Mouse (Mus musculus) lung, embryonic 14.5 days (tissue): ENCODE data around the gene Ddx20. TPM values are rescaled to one million over a fixed set of nuclear protein-coding genes. Genes with fewer than 3 reads are reported as not detected.
A peak's percentile ranks its signal among the peaks of the same experiment; 100 is the strongest.

ENCODE experiments used
- ATAC-seq: fragments of 200-750 bp; cut with Nextera tagmentation; 2 replicates; pipeline ENCODE4 v1.8.0; 2017; ENCODE audit warnings: mild to moderate bottlenecking, moderate TSS enrichment, moderate library complexity; ENCODE audit not compliant: insufficient read depth
- DNase-seq: peaks from one replicate; pipeline ENCODE4 v3.0.0-alpha.2; 2015
- H3K27ac ChIP-seq: fragments of 300-500 bp; sonication (generic); 2 replicates; pipeline ENCODE4 v1.5.1; 2014; ENCODE audit warnings: low read depth, mild to moderate bottlenecking, moderate library complexity
- H3K27me3 ChIP-seq: fragments of 300-500 bp; sonication (generic); 2 replicates; pipeline ENCODE4 v1.6.1; 2014; ENCODE audit warnings: low read length, control low read depth; ENCODE audit not compliant: insufficient read depth
- H3K36me3 ChIP-seq: fragments of 300-500 bp; sonication (generic); 2 replicates; pipeline ENCODE4 v1.6.1; 2014; ENCODE audit warnings: control low read depth; ENCODE audit not compliant: insufficient read depth
- H3K4me1 ChIP-seq: fragments of 300-500 bp; sonication (generic); 2 replicates; pipeline ENCODE4 v1.6.1; 2014; ENCODE audit warnings: antibody characterized with exemption, control low read depth; ENCODE audit not compliant: insufficient read depth
- H3K4me2 ChIP-seq: fragments of 300-500 bp; sonication (generic); 2 replicates; pipeline ENCODE4 v1.6.1; 2014; ENCODE audit warnings: mild to moderate bottlenecking
- H3K4me3 ChIP-seq: fragments of 300-500 bp; sonication (generic); 2 replicates; pipeline ENCODE4 v1.5.1; 2014; ENCODE audit warnings: low read depth, low read length
- H3K9ac ChIP-seq: fragments of 300-500 bp; sonication (generic); 2 replicates; pipeline ENCODE4 v1.6.1; 2014
- H3K9me3 ChIP-seq: fragments of 300-500 bp; sonication (generic); 2 replicates; pipeline ENCODE4 v1.6.1; 2016; ENCODE audit warnings: low read depth, low read length, control low read depth
- CTCF ChIP-seq: IDR thresholded peaks from 2 replicates; pipeline ENCODE4 v1.5.1; 2016; ENCODE audit warnings: antibody characterized with exemption, low read depth
- WGBS: fragments of 180-500 bp; shearing (Covaris S2); extraction: QIAGEN DNeasy Blood & Tissue Kit; methylation state at CpG from one replicate; pipeline ENCODE4 v1.1.7; 2014; 5-methylcytosine and 5-hydroxymethylcytosine counted together
- polyA plus RNA-seq: library from polyadenylated mRNA; unstranded; fragments of >200 nt; fragmentation: Nextera tagmentation; extraction: Ambion mirVana; gene quantifications from 2 replicates; pipeline ENCODE4 v1.2.1, GENCODE M21; 2014

The Ddx20 gene
- polyA plus RNA-seq, 1 experiment from 2014 or later = 45.0 TPM

DNA sequence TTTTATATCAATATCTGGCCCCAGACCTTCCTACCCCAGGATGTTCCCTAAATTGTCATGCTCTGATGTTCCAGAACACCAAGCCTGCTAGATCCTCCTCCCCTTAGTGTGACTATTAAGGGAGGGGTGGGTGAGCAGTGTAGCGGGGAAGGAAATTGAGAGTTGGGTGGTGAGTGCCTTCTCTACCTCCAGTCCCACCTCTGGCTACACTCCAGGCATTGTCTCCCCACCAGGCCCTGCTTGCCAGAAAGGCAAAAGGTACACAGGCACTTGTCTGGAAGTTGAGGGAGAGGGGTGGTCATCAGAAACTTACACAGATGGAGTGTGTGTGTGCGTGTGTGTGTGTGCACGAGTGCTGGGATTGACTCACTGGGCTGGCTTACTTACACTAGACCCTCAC lies 35.1 kb upstream of the Ddx20 start:
- H3K27me3 ChIP-seq = no peaks in the 10 kb centered on the region
- TF ChIP-seq CTCF = no peak
- ATAC-seq (no peak), DNase-seq (no peak)
- H3K4me3 ChIP-seq = no peak overlapping the region
- H3K27ac ChIP-seq = no peak overlapping the region
- H3K4me1 ChIP-seq = no peaks in the 10 kb centered on the region
- peaks cover 5% of the 10 kb centered on the region; the same call in 1 of the 2 replicates for H3K36me3 ChIP-seq
- 82% methylated on average over 3 of the region's 3 CpGs for WGBS
- H3K9me3 ChIP-seq = no peaks in the 10 kb centered on the region
- no peak overlapping the region for H3K4me2 ChIP-seq
- H3K9ac ChIP-seq = no peak overlapping the region

DNA sequence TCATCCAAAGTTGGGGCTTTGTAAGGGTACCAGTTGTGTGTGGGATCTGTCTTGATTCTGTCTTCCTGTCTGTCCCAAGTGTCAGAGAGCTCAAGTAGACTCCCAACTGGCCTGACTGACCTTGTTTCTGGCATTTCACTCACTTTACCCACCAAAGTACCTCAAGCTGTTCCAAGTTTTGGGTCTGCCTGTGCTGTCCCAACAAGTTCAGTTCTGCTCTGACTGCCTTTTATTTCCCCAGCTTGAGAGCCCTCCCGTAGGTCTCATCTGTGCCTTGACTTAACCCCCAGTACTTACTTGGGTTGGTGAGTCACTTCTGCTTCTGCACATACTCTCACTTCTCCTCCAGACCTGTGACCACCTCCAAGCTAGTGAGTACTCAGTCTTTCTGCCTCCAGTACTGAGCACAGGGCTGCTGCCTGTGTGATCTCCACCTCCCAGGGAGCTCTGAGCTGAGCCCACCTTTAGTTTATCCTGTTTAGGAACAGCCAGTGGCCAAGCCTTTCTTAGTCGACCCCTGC lies 34.4 kb upstream of the Ddx20 start:
- DNase-seq = no peak
- no peak overlapping the region for H3K9ac ChIP-seq
- no peak overlapping the region for H3K4me2 ChIP-seq
- peaks cover 3% of the 10 kb centered on the region; the same call in 1 of the 2 replicates for H3K36me3 ChIP-seq
- no peak overlapping the region for H3K4me3 ChIP-seq
- H3K27me3 ChIP-seq = no peaks in the 10 kb centered on the region
- H3K4me1 ChIP-seq = no peaks in the 10 kb centered on the region
- TF ChIP-seq CTCF = no peak
- H3K9me3 ChIP-seq = no peaks in the 10 kb centered on the region
- no peak overlapping the region for H3K27ac ChIP-seq
- WGBS = 67% methylated on average over 2 of the region's 2 CpGs
- ATAC-seq = no peak

DNA sequence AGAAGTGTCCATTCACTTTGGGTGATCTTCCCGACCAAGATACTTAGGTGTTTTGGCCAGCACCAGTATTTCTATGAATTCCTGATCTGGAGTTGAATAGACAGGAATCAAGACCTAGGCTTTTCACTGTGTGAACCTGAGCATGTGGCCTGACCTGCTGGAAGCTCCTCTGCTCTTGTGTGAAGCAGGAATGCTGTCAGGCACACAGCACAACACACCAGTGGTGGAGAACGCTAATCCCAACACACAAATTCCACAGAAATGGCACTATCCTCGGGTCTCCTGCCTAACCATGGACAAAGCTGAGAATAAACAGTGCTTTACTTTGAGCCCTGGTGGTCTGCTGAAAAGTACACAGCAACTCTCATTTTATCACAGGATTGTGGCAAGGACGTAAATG lies 33.1 kb upstream of the Ddx20 start:
- Histone ChIP-seq H3K9me3 (no peaks in the 10 kb centered on the region), H3K4me3 (no peak overlapping the region), H3K4me1 (no peaks in the 10 kb centered on the region), H3K27ac (no peak overlapping the region), H3K36me3 (peaks cover 6% of the 10 kb centered on the region; the same call in 1 of the 2 replicates), H3K4me2 (no peak overlapping the region), H3K9ac (no peak overlapping the region), H3K27me3 (no peaks in the 10 kb centered on the region)
- DNase-seq = no peak
- WGBS = 54% methylated on average over 4 of the region's 4 CpGs
- no peak for ATAC-seq
- no peak for TF ChIP-seq CTCF

DNA sequence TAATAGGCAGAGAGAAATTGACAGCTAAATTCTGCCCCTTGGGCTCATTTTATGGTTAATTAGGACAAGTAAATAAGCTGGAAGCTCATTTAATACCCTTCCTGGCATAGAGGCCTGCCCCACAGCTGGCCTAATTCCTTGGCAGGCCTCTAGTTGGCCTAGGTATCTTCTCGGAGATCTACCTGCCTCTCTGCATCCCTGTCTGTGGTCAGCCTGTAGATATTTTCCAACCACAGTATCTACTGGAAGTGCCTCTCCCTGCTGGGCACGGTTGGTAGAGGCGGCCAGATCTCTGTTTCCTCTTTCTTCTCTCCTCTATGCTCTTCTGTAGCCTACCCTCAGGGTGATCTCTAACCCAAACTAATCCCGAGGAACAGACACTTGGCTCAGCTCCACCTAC lies 32.6 kb upstream of the Ddx20 start:
- ATAC-seq = no peak
- Histone ChIP-seq H3K4me3 (no peak overlapping the region), H3K4me1 (no peaks in the 10 kb centered on the region), H3K36me3 (0 out of 2 replicates have a peak, but pooled peaks cover 4% of the 10 kb centered on the region), H3K27ac (no peak overlapping the region), H3K27me3 (no peaks in the 10 kb centered on the region), H3K4me2 (no peak overlapping the region), H3K9me3 (no peaks in the 10 kb centered on the region), H3K9ac (no peak overlapping the region)
- 72% methylated on average over 4 of the region's 4 CpGs for WGBS
- no peak for DNase-seq
- TF ChIP-seq CTCF = no peak

DNA sequence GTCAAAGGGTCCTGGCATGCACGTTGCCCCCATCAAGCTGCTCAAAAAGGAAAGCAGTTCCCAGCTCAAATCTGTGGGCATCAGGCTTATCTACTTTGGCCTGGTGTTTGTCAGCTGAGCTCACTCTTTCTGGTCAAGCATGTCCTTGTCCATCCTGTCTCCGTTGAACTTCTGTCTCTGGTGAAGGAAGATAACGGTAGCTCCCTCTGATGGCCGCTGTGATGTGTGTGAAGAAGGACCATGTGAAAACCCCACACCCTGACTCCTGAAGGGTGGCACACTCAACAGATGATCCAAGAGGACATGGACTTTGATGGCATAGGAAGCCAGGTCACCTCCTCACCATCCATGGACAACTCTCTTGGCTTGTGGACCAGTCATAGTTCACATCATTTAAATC lies 31.4 kb upstream of the Ddx20 start:
- Histone ChIP-seq H3K9me3 (no peaks in the 10 kb centered on the region), H3K4me3 (no peak overlapping the region), H3K9ac (no peak overlapping the region), H3K36me3 (0 out of 2 replicates have a peak, but pooled peaks cover 4% of the 10 kb centered on the region), H3K27me3 (no peaks in the 10 kb centered on the region), H3K4me1 (peaks cover 5% of the 10 kb centered on the region; the same call in 1 of the 2 replicates), H3K27ac (no peak overlapping the region), H3K4me2 (no peak overlapping the region)
- WGBS = 28% methylated on average over 4 of the region's 4 CpGs
- DNase-seq (no peak), ATAC-seq (no peak)
- TF ChIP-seq CTCF = peak; percentile 16; the same call in 1 of the 2 replicates

DNA sequence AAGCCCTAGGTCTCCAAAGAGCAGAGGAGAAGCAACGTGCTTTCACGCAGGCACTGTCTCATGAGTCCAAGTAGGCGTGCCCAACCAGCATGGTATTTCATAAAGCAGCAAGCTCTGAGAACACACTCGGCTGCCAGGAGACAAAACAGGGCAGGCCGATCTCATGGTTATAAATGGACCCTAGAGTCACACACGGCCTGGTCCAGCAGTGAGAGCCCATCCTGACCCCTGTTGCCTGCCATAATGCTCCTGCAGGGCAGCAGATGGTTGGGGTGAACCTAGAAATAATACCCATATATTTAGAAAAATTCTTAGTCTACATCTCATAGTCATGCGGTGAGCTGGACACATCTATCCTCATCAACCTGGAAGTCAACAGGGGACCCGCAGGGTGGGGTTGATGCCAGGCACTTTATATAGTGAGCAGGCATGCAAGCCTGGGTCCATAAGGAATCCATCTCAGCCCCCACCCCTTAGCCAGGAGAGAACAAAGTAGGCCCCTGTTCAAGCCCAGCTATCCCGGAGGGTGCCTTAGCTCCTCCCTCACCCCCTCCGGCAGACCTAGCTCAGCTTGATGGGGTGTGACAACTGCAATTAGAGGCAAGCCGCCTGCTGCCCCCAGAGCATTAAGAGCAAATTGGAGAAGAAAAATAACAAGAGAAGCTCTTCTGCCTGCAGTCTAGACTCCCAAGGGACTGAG lies 30.6 kb upstream of the Ddx20 start:
- H3K27ac ChIP-seq = no peak overlapping the region
- H3K4me2 ChIP-seq = no peak overlapping the region
- no peaks in the 10 kb centered on the region for H3K9me3 ChIP-seq
- no peak overlapping the region for H3K4me3 ChIP-seq
- DNase-seq (no peak), ATAC-seq (no peak)
- no peak for TF ChIP-seq CTCF
- 0 out of 2 replicates have a peak, but pooled peaks cover 4% of the 10 kb centered on the region for H3K36me3 ChIP-seq
- H3K27me3 ChIP-seq = no peaks in the 10 kb centered on the region
- WGBS = 69% methylated on average over 11 of the region's 11 CpGs
- H3K9ac ChIP-seq = no peak overlapping the region
- H3K4me1 ChIP-seq = peaks cover 5% of the 10 kb centered on the region; the same call in 1 of the 2 replicates

DNA sequence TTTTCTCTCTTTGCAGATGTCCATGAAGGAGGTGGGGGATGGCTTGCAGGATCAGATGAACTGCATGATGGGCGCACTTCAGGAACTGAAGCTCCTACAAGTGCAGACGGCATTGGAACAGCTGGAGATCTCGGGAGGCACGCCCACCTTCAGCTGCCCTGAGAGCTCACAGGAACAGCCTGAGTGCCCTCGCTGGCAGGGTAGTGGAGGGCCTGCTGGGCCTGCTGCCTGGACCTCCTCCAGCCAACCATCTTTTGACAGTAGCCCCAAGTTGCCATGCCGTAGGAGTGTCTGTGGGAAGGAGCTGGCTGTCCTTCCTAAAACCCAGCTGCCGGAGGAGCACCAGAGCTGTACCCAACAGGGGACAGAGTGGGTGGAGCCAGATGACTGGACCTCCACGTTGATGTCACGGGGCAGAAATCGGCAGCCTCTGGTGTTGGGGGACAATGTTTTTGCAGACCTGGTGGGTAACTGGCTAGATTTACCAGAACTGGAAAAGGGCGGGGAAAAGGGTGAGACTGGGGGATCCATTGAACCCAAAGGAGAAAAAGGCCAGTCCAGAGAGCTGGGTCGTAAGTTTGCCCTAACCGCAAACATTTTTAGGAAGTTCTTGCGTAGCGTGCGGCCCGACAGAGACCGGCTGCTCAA lies 29.1 kb upstream of the Ddx20 start:
- no peak overlapping the region for H3K4me2 ChIP-seq
- no peak for TF ChIP-seq CTCF
- ATAC-seq = no peak

More for the DNA sequence above, 29.1 kb upstream of the Ddx20 start:
- H3K4me1 ChIP-seq = peaks cover 5% of the 10 kb centered on the region; the same call in 1 of the 2 replicates
- no peak overlapping the region for H3K4me3 ChIP-seq
- no peak overlapping the region for H3K27ac ChIP-seq
- H3K9me3 ChIP-seq = no peaks in the 10 kb centered on the region
- H3K36me3 ChIP-seq = 0 out of 2 replicates have a peak, but pooled peaks cover 4% of the 10 kb centered on the region
- DNase-seq = no peak
- 50% methylated on average over 18 of the region's 18 CpGs for WGBS
- no peak overlapping the region for H3K9ac ChIP-seq
- H3K27me3 ChIP-seq = no peaks in the 10 kb centered on the region
